Mouse (Mus musculus) liver, embryonic 15.5 days (tissue): Measurements from ENCODE around the gene Oxtr. TPM values are rescaled to one million over a fixed set of nuclear protein-coding genes. Genes with fewer than 3 reads are reported as not detected.

Source experiments
- ATAC-seq: fragments of 200-750 bp; cut with Nextera tagmentation; 2 replicates; pipeline ENCODE4 v1.8.0; 2017; ENCODE audit warnings: moderate number of reproducible peaks, mild to moderate bottlenecking, moderate library complexity; ENCODE audit not compliant: insufficient read depth
- H3K27ac ChIP-seq: fragments of 300-500 bp; sonication (generic); replicated peaks from 2 replicates; pipeline ENCODE4 v1.5.1; 2015; ENCODE audit warnings: mild to moderate bottlenecking, inconsistent platforms
- H3K27me3 ChIP-seq: fragments of 300-500 bp; sonication (generic); 2 replicates; pipeline ENCODE4 v1.6.1; 2015; ENCODE audit warnings: mild to moderate bottlenecking, inconsistent platforms
- H3K36me3 ChIP-seq: fragments of 300-500 bp; sonication (generic); replicated peaks from 2 replicates; pipeline ENCODE4 v1.6.1; 2015; ENCODE audit warnings: moderate library complexity, mild to moderate bottlenecking, inconsistent platforms
- H3K4me1 ChIP-seq: fragments of 300-500 bp; sonication (generic); replicated peaks from 2 replicates; pipeline ENCODE4 v1.6.1; 2015; ENCODE audit warnings: inconsistent platforms
- H3K4me2 ChIP-seq: fragments of 300-500 bp; sonication (generic); 2 replicates; pipeline ENCODE4 v1.6.1; 2015; ENCODE audit warnings: moderate library complexity, mild to moderate bottlenecking, inconsistent platforms
- H3K4me3 ChIP-seq: fragments of 300-500 bp; sonication (generic); replicated peaks from 2 replicates; pipeline ENCODE4 v1.5.1; 2015; ENCODE audit warnings: mild to moderate bottlenecking, inconsistent platforms
- H3K9ac ChIP-seq: fragments of 300-500 bp; sonication (generic); 2 replicates; pipeline ENCODE4 v1.6.1; 2015; ENCODE audit warnings: moderate library complexity, mild to moderate bottlenecking, inconsistent platforms
- H3K9me3 ChIP-seq: fragments of 300-500 bp; sonication (generic); replicated peaks from 2 replicates; pipeline ENCODE4 v1.6.1; 2016; ENCODE audit warnings: inconsistent platforms
- WGBS: fragments of 180-500 bp; shearing (Covaris S2); methylation state at CpG from one replicate; pipeline ENCODE4 v1.1.7; 2015; ENCODE audit warnings: mixed read lengths; ENCODE audit not compliant: insufficient replicate concordance; 5-methylcytosine and 5-hydroxymethylcytosine counted together
- polyA plus RNA-seq: library from polyadenylated mRNA; unstranded; fragments of >200 nt; fragmentation: Nextera tagmentation; extraction: Ambion mirVana; gene quantifications from 2 replicates; pipeline ENCODE4 v1.2.1, GENCODE M21; 2015

Gene Oxtr
- polyA plus RNA-seq, 1 experiment from 2014 or later, result not detected

DNA sequence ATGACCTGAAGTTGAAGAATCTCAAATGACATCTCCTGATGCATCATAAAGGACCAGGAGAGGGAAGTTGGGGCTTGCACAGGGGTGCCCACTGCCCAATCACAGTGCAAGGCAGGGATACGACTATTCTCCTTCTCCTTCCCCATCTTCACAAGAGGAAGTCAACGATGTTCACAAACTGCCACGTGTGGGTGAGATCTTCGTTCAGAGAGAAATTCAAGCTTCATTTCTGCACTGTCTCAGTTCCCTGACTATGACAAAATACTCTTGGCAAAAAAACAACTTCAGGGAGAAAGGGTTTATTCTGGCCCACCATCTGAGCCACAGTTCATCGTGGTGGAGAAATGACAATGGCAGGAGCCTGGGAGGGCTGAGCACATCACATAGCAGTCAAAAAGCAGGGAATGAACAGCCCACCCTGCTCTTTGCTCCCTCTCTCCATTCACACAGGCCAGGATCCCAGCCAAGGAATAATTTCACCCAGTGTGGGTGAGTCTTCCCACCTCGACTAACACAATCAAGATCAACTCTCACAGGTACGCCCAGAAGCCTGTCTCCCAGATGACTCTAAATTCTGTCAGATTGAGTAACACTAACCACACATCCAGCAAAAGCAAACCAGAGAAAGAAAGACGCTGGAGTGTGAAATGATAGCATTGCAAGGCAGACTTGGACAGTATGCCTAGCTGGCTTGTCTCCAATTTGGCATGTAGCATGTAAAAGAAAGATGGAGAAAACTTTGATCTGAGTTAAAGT, 65.8 kb downstream of the Oxtr start:
- ATAC-seq, result no peak

More for the DNA sequence above, 65.8 kb downstream of the Oxtr start:
- Histone ChIP-seq H3K36me3 (no peaks in the 10 kb centered on the region), H3K4me2 (no peak overlapping the region), H3K4me1 (no peaks in the 10 kb centered on the region), H3K27me3 (no peaks in the 10 kb centered on the region), H3K4me3 (no peak overlapping the region), H3K27ac (no peak overlapping the region), H3K9me3 (no peaks in the 10 kb centered on the region), H3K9ac (no peak overlapping the region)
- WGBS, result 55% methylated on average over 8 of the region's 8 CpGs

Other genes starting within 250 kb of the Oxtr start
- gene Lmcd1, start 216.2 kb downstream of the Oxtr start, polyA plus RNA-seq, result 2.4 and 3.2 TPM in 2 replicates
- 0.06 TPM in 1 of 2 replicates, not detected in the other for gene Ssu2, start 101.9 kb downstream of the Oxtr start, polyA plus RNA-seq
- gene Cav3, start 30.4 kb downstream of the Oxtr start, polyA plus RNA-seq, result 1.6 and 2.1 TPM in 2 replicates
- 24.3 and 27.0 TPM in 2 replicates for gene Rad18, start 206.7 kb upstream of the Oxtr start, polyA plus RNA-seq